Mouse (Mus musculus) gastrocnemius, postnatal 10 days (tissue): ENCODE measurements around the gene Foxf1. TPM values are rescaled to one million over a fixed set of nuclear protein-coding genes. Genes with fewer than 3 reads are reported as not detected.

Experiments
- DNase-seq: peaks from one replicate; pipeline ENCODE4 v3.0.0; 2021; ENCODE audit warnings: mixed read lengths
- microRNA-seq, 2 experiments: library from miRNA; unstranded; fragments of <30 nt; microRNA quantifications; one replicate each; pipeline ENCODE4 v1.2.0; 2021
- total RNA-seq, 2 experiments: library from RNA; stranded (reverse); gene quantifications; 2 replicates each; pipeline ENCODE4 v1.2.3; 2021

Foxf1 gene
- total RNA-seq, 2 experiments from 2014 or later = 0.16 to 0.27 TPM

GRCm38 (mm10) chr8:121130522-121130921 lies 46.3 kb downstream of the Foxf1 start:
- peak; percentile 46 for DNase-seq

DNA sequence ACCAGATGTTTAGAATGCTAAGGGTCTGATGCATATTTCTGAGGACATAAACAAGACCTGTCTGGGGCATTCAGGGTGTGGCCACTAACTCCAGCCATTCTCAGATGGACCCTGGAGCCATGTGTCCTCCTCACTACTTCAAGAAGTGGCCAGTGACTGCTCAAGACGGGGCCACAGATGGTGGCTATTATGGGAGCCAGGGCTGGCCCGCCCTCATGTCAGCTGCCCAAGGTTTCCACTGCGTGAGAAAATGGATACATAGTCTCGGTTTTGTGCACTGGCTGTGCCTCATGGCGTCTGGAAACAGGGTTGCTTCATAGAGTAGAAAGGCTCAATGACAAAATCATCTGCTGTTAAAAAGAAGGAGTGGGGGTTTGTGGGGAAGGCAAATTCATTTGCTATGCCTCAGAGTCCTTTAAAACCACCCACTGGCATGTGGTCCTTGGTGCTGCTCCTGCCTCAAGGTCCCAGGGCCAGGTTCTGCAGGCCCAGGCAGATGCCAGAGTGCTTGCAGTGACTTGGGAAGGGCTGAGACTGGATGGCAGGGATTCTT lies 48.9 kb downstream of the Foxf1 start:
- DNase-seq = no peak

DNA sequence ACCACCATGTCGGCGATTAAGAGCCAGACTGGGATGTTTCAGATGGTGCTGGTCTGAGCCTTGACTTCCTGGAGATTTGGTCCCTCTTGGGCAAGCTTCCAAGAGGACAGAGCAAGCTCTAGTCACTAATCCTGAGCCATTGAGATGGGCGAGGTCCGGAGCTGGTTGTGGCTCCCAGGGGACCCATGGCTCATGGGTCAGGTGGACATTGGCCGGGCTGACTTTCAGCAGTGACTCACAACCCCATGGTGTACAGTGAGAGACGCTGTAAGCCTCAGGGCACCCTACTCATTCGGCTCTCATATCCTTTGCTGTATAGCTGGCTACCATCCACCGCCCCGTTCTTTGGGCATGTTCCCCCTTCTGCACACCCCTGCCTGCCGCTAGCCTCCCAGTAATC lies 49.9 kb downstream of the Foxf1 start:
- no peak for DNase-seq

DNA sequence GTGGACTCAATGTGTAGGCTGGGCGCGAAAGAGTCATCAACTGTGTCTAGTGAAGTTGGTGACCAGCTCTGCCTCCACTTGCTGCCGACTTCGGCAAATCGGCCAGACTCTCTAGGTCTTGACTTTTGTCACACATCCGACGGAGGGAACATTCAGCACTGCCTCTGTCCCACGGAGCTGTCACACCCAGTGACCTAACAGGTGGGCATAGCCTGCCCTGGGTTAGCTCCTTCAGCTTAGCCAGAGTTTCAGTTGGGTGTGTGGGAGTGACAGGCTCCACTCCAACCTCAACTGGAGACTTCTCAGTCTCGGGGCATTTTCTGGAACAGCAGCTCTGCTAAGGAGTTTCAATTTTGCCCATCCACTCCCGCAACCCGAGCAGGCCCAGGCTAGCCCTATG lies 50.3 kb downstream of the Foxf1 start:
- DNase-seq = no peak

GRCm38 (mm10) chr8:121136856-121137255 lies 52.7 kb downstream of the Foxf1 start:
- DNase-seq = no peak

Small RNA genes lying within 50 kb of the gene (microRNA-seq; reads per million reads assigned to microRNA genes)
- gene Gm27530 = 0 reads per million in 2 experiments

Other genes starting within 250 kb of the Foxf1 start
- gene Mthfsd, start 24.0 kb downstream of the Foxf1 start, total RNA-seq = 10 to 100 TPM; 13.0 to 17.7 TPM
- gene Foxc2, start 31.8 kb downstream of the Foxf1 start, total RNA-seq = 1 to 10 TPM in 1 of 2 experiments, under 1 TPM in 1; 0.78 to 1.1 TPM
- under 1 TPM; 0.09 to 0.27 TPM for gene Foxl1, start 43.6 kb downstream of the Foxf1 start, total RNA-seq